Mouse (Mus musculus): ENCODE data around the gene Rims4.

DNA sequence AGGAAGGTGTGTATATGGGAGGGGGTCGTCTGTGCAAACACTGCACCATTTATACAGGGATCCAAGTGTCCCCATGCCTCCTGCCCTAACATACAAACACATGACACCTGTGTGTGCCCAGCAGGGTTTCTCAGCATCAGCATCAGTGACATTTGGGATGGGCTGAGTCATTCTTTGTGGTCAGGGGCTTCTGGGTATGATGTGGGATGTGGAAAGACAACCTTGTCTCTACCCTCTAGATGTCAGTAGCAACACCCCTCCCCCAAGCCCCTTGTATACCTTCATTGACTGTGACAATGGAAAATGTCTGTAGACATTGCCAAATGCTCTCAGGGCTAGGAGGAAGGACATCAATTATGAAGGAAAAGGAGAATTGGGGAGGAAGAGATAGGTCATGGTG lies 87.3 kb downstream of the Rims4 start:
- TF ChIP-seq CTCF (IDR thresholded peaks at IDR 0.05; ENCODE audit: low read depth), result no peak
- TF ChIP-seq EP300 (IDR thresholded peaks at IDR 0.05; ENCODE audit: low read depth), result no peak

Data from heart, postnatal 0 days (tissue).